Mouse (Mus musculus): ENCODE results near the gene Cmtm8. TPM values are rescaled to one million over a fixed set of nuclear protein-coding genes. Genes with fewer than 3 reads are reported as not detected.

Cmtm8 gene
- polyA plus RNA-seq (2012; rRNA removed), result 151 and 179 TPM in 2 replicates

- Histone ChIP-seq H3K4me1 (ENCODE audit: control insufficient read depth, insufficient read depth, low read length) (peaks cover 5% of the 10 kb centered on the region), H3K4me3 (replicated peaks; ENCODE audit: extremely low read depth, low read depth, low read length) (peak within 1 kb of the TSS; percentile 90)
- DNase-seq, result peak; percentile 86
- TF ChIP-seq POLR2A (IDR thresholded peaks at IDR 0.05; ENCODE audit: borderline replicate concordance, extremely low read depth, low read depth, low read length) (peak; percentile 26; the same call in 1 of the 2 replicates), CTCF (IDR thresholded peaks at IDR 0.05; ENCODE audit: insufficient read depth, low read length) (no peak)
- under 1% methylated on average over 42 of the region's 43 CpGs for WGBS
Measured at GRCm38 (mm10) chr9:114844017-114844662, at the start of gene Cmtm8. Gene Cmtm8, minus strand, starts transcription at chr9:114844156.

GRCm38 (mm10) chr9:114892974-114893373 lies 49.0 kb upstream of the Cmtm8 start:
- H3K4me1 ChIP-seq (ENCODE audit: control insufficient read depth, insufficient read depth, low read length), result peaks cover 5% of the 10 kb centered on the region; the same call in 1 of the 2 replicates
- DNase-seq, result no peak
- H3K4me3 ChIP-seq (replicated peaks; ENCODE audit: extremely low read depth, low read depth, low read length), result no peak overlapping the region
- 56% methylated on average over 11 of the region's 11 CpGs for WGBS
- TF ChIP-seq POLR2A (IDR thresholded peaks at IDR 0.05; ENCODE audit: borderline replicate concordance, extremely low read depth, low read depth, low read length) (no peak), CTCF (IDR thresholded peaks at IDR 0.05; ENCODE audit: insufficient read depth, low read length) (no peak)

GRCm38 (mm10) chr9:114890377-114890776 lies 46.4 kb upstream of the Cmtm8 start:
- WGBS, result 25% methylated on average over 7 of the region's 7 CpGs
- TF ChIP-seq POLR2A (IDR thresholded peaks at IDR 0.05; ENCODE audit: borderline replicate concordance, extremely low read depth, low read depth, low read length) (no peak), CTCF (IDR thresholded peaks at IDR 0.05; ENCODE audit: insufficient read depth, low read length) (no peak)
- H3K4me3 ChIP-seq (replicated peaks; ENCODE audit: extremely low read depth, low read depth, low read length), result no peak overlapping the region

DNA sequence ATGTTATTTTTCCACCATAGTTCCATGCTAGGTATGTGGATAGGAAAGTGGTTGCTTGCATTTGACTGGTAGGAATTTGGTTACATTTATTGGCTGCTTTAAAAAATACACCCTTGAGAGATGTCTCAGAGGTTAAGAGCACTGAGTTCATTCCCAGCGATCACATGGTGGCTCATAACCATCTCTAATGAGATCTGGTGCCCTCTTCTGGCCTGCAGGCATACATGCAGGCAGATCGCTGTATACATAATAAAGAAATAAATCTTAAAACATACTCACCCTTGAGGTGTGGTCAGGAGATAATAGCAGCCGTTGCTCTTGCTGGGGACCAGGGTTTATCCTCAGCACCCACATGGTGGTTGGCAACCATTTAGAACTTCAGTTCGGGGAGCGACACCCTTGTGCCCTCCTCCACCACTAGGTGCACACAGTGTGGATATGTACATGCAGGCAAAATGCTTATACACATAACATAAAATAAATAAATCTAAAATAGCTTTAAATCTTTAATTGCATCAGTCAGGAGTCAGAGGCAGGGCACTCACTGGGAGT lies 45.0 kb upstream of the Cmtm8 start:
- DNase-seq, result no peak
- WGBS, result 92% methylated on average over 5 of the region's 5 CpGs
- H3K4me3 ChIP-seq (replicated peaks; ENCODE audit: extremely low read depth, low read depth, low read length), result no peak overlapping the region
- no peak for TF ChIP-seq POLR2A (IDR thresholded peaks at IDR 0.05; ENCODE audit: borderline replicate concordance, extremely low read depth, low read depth, low read length)
- TF ChIP-seq CTCF (IDR thresholded peaks at IDR 0.05; ENCODE audit: insufficient read depth, low read length), result no peak
- peaks cover 5% of the 10 kb centered on the region; the same call in 1 of the 2 replicates for H3K4me1 ChIP-seq (ENCODE audit: control insufficient read depth, insufficient read depth, low read length)

More at GRCm38 (mm10) chr9:114890377-114890776, 46.4 kb upstream of the Cmtm8 start:
- H3K4me1 ChIP-seq (ENCODE audit: control insufficient read depth, insufficient read depth, low read length), result peaks cover 5% of the 10 kb centered on the region; the same call in 1 of the 2 replicates
- DNase-seq, result no peak

DNA sequence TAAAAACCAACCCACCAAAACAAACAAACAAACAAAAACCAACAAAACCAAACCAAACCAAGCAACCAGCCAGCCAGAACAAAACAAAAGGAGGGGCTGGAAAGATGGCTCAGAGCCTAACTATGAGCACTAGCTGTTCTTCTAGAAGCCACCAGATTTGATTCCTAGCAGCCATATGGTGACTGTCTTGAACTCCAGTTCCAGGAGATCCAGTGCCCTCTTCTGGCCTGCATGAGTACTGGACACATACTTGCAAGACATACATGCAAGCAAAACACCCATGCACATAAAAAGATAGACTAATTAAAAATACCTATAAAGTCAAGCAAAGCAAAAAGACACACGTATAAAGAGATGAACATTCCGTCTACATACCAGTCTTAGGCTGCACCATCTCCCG lies 43.7 kb upstream of the Cmtm8 start:
- peak; percentile 28; the same call in 1 of the 2 replicates for TF ChIP-seq CTCF (IDR thresholded peaks at IDR 0.05; ENCODE audit: insufficient read depth, low read length)
- no peak for TF ChIP-seq POLR2A (IDR thresholded peaks at IDR 0.05; ENCODE audit: borderline replicate concordance, extremely low read depth, low read depth, low read length)
- Histone ChIP-seq H3K4me3 (replicated peaks; ENCODE audit: extremely low read depth, low read depth, low read length) (no peak overlapping the region), H3K4me1 (ENCODE audit: control insufficient read depth, insufficient read depth, low read length) (peaks cover 5% of the 10 kb centered on the region; the same call in 1 of the 2 replicates)
- 97% methylated on average over 3 of the region's 3 CpGs for WGBS
- DNase-seq, result no peak

DNA sequence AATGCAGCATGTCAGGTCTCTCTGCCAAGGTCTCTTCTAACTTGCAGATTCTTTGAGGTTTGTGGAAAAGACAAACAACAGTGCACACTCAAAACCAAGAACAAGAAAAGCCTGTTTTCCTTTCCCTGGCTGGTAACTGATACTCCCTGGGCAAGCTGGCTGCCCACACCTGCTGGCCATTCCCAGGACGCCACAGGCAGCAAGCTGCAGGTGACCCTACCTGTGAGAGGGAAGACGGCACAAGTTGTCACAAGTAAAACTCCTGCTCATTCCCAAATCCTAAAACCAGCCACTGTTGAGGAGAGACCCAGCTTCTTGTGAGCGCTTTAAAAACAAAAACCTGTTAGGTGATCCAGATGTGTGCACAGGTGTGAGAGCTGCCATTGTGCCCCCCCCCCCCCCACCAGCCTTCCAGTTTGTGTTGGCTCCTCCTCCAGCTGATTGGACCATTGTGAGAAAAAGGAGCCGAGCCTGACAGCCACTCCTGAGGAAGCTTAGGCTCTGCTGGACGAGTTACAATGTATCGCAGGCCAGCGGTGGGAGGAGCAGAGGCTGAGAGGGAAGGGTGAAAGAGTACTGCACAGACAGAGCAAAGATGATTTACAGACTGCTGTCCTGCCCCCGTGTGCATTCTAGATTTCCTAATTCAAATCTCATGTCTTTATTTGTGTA lies 42.2 kb upstream of the Cmtm8 start:
- Histone ChIP-seq H3K4me1 (ENCODE audit: control insufficient read depth, insufficient read depth, low read length) (peaks cover 7% of the 10 kb centered on the region; the same call in 1 of the 2 replicates), H3K4me3 (replicated peaks; ENCODE audit: extremely low read depth, low read depth, low read length) (no peak overlapping the region)
- 53% methylated on average over 8 of the region's 8 CpGs for WGBS
- peak; percentile 21 for DNase-seq
- TF ChIP-seq CTCF (IDR thresholded peaks at IDR 0.05; ENCODE audit: insufficient read depth, low read length) (peak; percentile 16; the same call in 1 of the 2 replicates), POLR2A (IDR thresholded peaks at IDR 0.05; ENCODE audit: borderline replicate concordance, extremely low read depth, low read depth, low read length) (no peak)

GRCm38 (mm10) chr9:114885564-114885963 lies 41.6 kb upstream of the Cmtm8 start:
- no peak for DNase-seq
- Histone ChIP-seq H3K4me3 (replicated peaks; ENCODE audit: extremely low read depth, low read depth, low read length) (no peak overlapping the region), H3K4me1 (ENCODE audit: control insufficient read depth, insufficient read depth, low read length) (peaks cover 7% of the 10 kb centered on the region; the same call in 1 of the 2 replicates)
- WGBS, result 78% methylated on average over 4 of the region's 4 CpGs
- TF ChIP-seq POLR2A (IDR thresholded peaks at IDR 0.05; ENCODE audit: borderline replicate concordance, extremely low read depth, low read depth, low read length), result no peak
- no peak for TF ChIP-seq CTCF (IDR thresholded peaks at IDR 0.05; ENCODE audit: insufficient read depth, low read length)

DNA sequence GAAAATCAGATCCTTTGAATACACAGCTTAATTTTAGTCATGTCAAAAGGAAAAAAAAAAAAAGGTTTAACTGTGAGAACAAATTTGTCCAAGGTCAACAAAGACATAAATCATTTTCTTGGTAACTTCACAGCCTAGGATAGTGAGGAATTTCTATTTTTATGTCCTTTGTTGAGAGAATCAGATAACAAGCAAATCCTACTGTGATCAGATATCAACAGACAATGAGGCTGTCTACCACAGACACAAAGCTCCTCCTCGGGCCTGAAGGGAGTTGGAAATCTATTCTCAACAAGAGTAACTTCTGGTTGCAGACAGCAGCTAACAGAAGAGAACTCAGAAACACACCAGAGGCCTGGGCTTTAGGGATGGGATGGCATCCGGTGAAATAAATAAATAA lies 38.0 kb upstream of the Cmtm8 start:
- TF ChIP-seq CTCF (IDR thresholded peaks at IDR 0.05; ENCODE audit: insufficient read depth, low read length), result no peak
- TF ChIP-seq POLR2A (IDR thresholded peaks at IDR 0.05; ENCODE audit: borderline replicate concordance, extremely low read depth, low read depth, low read length), result no peak
- H3K4me3 ChIP-seq (replicated peaks; ENCODE audit: extremely low read depth, low read depth, low read length), result no peak overlapping the region
- no peak for DNase-seq
- H3K4me1 ChIP-seq (ENCODE audit: control insufficient read depth, insufficient read depth, low read length), result 0 out of 2 replicates have a peak, but pooled peaks cover 2% of the 10 kb centered on the region
- WGBS, result 41% methylated on average over 2 of the region's 2 CpGs

- DNase-seq, result no peak
- Histone ChIP-seq H3K4me1 (ENCODE audit: control insufficient read depth, insufficient read depth, low read length) (peaks cover 7% of the 10 kb centered on the region; the same call in 1 of the 2 replicates), H3K4me3 (replicated peaks; ENCODE audit: extremely low read depth, low read depth, low read length) (no peak overlapping the region)
- WGBS, result 54% methylated on average over 11 of the region's 11 CpGs
- TF ChIP-seq CTCF (IDR thresholded peaks at IDR 0.05; ENCODE audit: insufficient read depth, low read length), result 0 out of 2 replicates have a peak, but pooled peaks have one; percentile 19
- no peak for TF ChIP-seq POLR2A (IDR thresholded peaks at IDR 0.05; ENCODE audit: borderline replicate concordance, extremely low read depth, low read depth, low read length)
Measured at GRCm38 (mm10) chr9:114855327-114855726, 11.4 kb upstream of the Cmtm8 start.

All from lung, adult 2 months (tissue).